Mouse (Mus musculus) layer of hippocampus, postnatal 14 days (tissue): Measurements from ENCODE around the gene Zfp956. TPM values are rescaled to one million over a fixed set of nuclear protein-coding genes. Genes with fewer than 3 reads are reported as not detected.

Experiments used
- DNase-seq, 2 experiments: peaks; one replicate each; pipeline ENCODE4 v3.0.0; 2021 to 2022; ENCODE audit warnings: low spot score in 2 of 2, mixed read lengths in 1 of 2
- total RNA-seq, 2 experiments: library from RNA; stranded (reverse); gene quantifications; 2 replicates each; pipeline ENCODE4 v1.2.3; 2021

Zfp956 gene
- total RNA-seq, 2 experiments from 2014 or later = 21.1 to 23.0 TPM

DNA sequence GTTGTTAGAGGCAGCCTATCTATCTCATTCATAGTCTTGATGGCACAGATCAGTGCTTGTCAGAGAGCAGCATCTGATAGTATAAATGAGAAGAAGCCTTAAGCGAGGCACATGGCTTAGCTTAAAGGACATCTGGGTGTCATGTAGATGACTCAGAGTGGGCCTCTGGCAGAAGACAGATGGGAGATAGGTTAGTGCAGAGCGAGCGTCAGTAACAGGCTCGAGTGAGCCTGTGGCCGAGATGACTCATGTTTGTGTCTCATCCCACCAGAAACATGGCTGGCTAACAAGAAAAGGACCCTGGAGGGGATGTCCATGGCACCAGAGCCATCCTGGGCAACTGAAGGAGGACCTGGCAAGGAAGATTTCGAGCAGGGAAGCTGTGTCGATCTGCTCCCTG lies 9.9 kb downstream of the Zfp956 start:
- DNase-seq = no peak

DNA sequence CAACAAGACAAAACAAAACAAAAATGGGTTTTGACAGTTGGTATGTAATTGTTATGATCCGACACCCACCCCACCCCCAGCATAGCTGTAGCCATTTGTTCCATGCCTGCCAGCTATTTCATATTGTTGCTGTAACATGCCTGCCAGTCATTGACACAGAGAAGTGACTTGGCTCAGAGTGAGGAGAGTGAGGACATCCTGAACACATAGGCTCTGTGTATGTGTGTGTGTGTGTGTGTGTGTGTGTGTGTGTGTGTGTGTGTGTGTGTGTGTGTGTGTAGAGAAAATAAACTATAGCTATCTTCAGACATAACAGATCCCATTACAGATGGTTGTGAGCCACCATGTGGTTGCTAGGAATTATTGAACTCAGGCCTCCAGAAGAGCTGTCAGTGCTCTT lies 15.0 kb downstream of the Zfp956 start:
- DNase-seq = peak in 1 of 2 experiments; percentile 25

DNA sequence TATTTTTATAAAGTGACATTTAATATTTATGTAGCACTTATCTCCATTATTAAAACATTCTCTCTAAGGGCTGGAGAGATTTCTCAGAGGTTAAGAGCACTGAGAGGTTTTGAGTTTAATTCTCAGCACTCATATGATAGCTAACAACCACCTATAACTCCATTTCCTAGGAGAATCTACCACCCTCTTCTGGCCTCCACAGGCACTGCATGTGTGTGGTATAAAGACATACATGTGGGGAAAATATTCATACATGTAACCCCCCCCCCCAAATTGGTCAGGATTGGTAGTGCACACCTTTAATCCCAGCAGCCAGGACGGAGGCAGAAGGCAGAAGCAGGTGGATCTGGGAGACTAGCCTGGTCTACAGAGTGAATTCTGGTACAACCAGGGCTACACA lies 21.4 kb downstream of the Zfp956 start:
- no peak for DNase-seq

- DNase-seq = peak; percentile 64 to 80
Observed at GRCm38 (mm10) chr6:47978897-47979368, 25.7 kb downstream of the Zfp956 start.

GRCm38 (mm10) chr6:47983936-47984335 lies 30.7 kb downstream of the Zfp956 start:
- DNase-seq = no peak

DNA sequence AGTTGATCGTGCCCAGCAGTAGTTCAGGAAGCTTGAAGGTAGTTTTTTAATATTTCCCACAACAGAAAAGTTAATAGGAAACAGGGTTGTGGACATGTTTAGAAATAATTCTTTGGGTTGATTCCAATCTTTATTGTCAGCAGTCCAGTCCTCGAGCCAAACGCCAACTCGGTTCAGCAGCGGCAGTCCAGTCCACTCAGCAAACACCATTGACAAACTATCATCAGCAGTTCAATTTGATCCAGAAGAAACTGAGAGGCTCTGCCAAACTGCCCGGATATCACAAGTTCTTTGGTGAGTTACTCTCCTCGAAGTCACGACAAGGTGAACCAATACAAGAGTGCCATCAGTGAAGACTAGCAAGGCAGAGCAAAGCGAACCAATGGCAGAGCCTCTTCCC lies 42.5 kb downstream of the Zfp956 start:
- DNase-seq = no peak

DNA sequence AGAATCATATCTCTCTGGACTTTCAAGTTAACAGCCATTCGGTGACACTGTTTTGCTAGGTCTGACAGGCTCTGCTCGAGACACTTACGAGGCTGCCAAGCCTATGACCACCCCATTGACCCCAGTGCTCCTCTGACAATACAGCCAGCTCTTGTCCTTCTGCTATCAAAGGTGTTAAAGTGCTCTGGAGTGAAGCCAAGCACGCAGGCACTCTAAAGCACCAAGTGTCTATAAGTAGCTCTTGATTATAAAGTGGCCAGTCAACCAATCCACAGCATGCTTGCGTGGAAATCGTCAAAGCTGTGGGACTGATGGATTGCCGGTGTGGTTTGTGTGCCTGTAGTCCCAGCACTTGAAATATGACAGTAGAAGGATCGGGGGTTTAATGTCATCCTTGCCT lies 57.5 kb downstream of the Zfp956 start:
- DNase-seq = no peak

Other genes starting within 250 kb of the Zfp956 start
- gene Pdia4, start 140.0 kb upstream of the Zfp956 start, total RNA-seq = 10 to 100 TPM; 53.0 to 73.0 TPM
- 1 to 10 TPM; 5.1 to 5.5 TPM for gene Zfp786, start 122.5 kb upstream of the Zfp956 start, total RNA-seq
- 10 to 100 TPM; 19.1 to 21.0 TPM for gene Zfp398, start 117.7 kb upstream of the Zfp956 start, total RNA-seq
- 10 to 100 TPM; 23.5 to 23.6 TPM for gene Zfp282, start 76.2 kb upstream of the Zfp956 start, total RNA-seq
- 10 to 100 TPM; 15.5 to 17.1 TPM for gene Zfp212, start 32.9 kb upstream of the Zfp956 start, total RNA-seq
- gene Zfp777, start 95.5 kb downstream of the Zfp956 start, total RNA-seq = 10 to 100 TPM; 37.3 to 43.7 TPM
- gene Zfp746, start 133.2 kb downstream of the Zfp956 start, total RNA-seq = 10 to 100 TPM; 30.3 to 30.5 TPM